Mouse (Mus musculus): ENCODE measurements at regions not wholly inside any gene's neighbourhood (a gene's known extent, or its start where the extent isn't known, plus 50 kb on each side); places are given as distances from the start of the nearest gene placed in this dataset.

GRCm38 (mm10) chr16:95824720-95825534 lies 123.1 kb downstream of the Ets2 start:
- no peak for ATAC-seq (replicated peaks; ENCODE audit: insufficient number of reproducible peaks, low FRiP score, low TSS enrichment, poor library complexity, severe bottlenecking)

DNA sequence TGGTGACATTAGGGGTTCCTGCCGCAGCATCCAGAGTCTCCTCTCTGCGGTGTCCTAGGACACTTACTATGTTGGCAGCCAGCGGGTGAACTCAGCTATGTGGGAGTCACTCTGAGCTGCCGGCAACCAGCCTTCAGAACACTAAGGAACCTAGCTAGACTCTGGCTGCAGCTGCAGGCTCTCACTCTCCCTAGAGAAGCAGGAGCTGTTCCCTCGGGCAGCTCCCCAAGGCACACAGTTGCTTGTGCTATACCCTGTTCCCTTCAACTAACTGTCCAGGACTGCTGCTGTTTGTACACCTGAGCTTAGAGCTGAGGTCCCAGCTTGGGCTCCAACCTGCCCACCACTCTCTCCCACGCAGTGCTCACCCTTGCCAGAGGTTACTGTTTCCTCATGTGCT lies 121.9 kb downstream of the Ets2 start:
- no peak for ATAC-seq (replicated peaks; ENCODE audit: insufficient number of reproducible peaks, low FRiP score, low TSS enrichment, poor library complexity, severe bottlenecking)

- ATAC-seq (replicated peaks; ENCODE audit: insufficient number of reproducible peaks, low FRiP score, low TSS enrichment, poor library complexity, severe bottlenecking): no peak
Observed at GRCm38 (mm10) chr16:95821080-95821479, 119.2 kb downstream of the Ets2 start.

- ATAC-seq (replicated peaks; ENCODE audit: insufficient number of reproducible peaks, low FRiP score, low TSS enrichment, poor library complexity, severe bottlenecking): no peak
Observed at GRCm38 (mm10) chr16:95820606-95821005, 118.7 kb downstream of the Ets2 start.

- ATAC-seq (replicated peaks; ENCODE audit: insufficient number of reproducible peaks, low FRiP score, low TSS enrichment, poor library complexity, severe bottlenecking): no peak
Observed at GRCm38 (mm10) chr16:95820013-95820412, 118.1 kb downstream of the Ets2 start.

GRCm38 (mm10) chr16:95815966-95816365 lies 114.1 kb downstream of the Ets2 start:
- no peak for ATAC-seq (replicated peaks; ENCODE audit: insufficient number of reproducible peaks, low FRiP score, low TSS enrichment, poor library complexity, severe bottlenecking)

GRCm38 (mm10) chr16:95815206-95815731 lies 113.4 kb downstream of the Ets2 start:
- ATAC-seq (replicated peaks; ENCODE audit: insufficient number of reproducible peaks, low FRiP score, low TSS enrichment, poor library complexity, severe bottlenecking): no peak

DNA sequence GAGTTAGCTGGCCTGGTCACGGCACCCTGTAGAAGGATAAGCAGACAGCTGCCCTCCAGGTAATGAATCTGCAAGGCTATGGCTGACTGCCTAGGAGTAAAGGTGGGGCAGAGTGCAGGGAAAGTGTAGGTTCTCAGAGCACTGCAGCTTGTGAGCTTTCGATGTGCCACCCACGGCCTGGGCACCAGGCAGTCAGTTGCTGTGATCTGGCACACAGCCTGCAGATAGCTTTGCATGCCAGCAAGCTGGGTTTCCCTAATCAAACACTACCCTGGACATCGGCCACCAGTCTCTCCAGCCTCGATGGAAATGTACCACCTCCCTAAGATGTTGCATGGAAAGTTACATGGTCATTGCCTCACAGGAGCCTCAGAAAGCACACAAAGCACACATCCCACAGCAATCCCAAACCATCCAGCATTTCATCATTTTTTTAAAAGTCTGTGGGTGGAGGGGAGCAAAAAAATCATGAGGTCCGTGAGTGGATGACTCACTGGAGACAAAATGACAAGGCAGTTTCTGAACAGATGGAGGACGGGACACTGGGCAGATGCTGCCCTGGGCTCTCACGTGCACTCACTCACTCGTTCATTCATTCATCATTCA lies 112.7 kb downstream of the Ets2 start:
- no peak for ATAC-seq (replicated peaks; ENCODE audit: insufficient number of reproducible peaks, low FRiP score, low TSS enrichment, poor library complexity, severe bottlenecking)

- ATAC-seq (replicated peaks; ENCODE audit: insufficient number of reproducible peaks, low FRiP score, low TSS enrichment, poor library complexity, severe bottlenecking): no peak
Observed at GRCm38 (mm10) chr16:95811092-95811491, 109.2 kb downstream of the Ets2 start.

- ATAC-seq (replicated peaks; ENCODE audit: insufficient number of reproducible peaks, low FRiP score, low TSS enrichment, poor library complexity, severe bottlenecking): no peak
Observed at GRCm38 (mm10) chr16:95809127-95809876, 107.4 kb downstream of the Ets2 start.

DNA sequence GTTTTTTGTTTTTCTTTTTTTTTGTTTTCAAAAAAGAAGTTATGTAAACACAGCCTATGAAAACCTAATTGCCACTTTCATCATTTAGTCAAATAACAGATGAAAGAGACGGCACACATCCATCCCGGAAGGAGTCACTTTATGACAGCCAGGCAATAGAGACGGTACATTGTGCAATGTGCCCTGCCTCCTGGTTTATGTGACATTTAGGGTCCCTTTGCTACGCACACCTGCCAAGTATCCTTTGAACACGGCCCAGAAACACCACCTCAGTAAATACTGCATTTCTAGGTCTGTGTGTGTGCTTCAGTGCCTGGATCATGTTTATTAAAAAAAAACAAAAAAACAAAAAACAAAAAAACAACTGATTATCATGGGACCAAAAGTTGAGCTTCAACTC lies 104.6 kb downstream of the Ets2 start:
- no peak for ATAC-seq (replicated peaks; ENCODE audit: insufficient number of reproducible peaks, low FRiP score, low TSS enrichment, poor library complexity, severe bottlenecking)

DNA sequence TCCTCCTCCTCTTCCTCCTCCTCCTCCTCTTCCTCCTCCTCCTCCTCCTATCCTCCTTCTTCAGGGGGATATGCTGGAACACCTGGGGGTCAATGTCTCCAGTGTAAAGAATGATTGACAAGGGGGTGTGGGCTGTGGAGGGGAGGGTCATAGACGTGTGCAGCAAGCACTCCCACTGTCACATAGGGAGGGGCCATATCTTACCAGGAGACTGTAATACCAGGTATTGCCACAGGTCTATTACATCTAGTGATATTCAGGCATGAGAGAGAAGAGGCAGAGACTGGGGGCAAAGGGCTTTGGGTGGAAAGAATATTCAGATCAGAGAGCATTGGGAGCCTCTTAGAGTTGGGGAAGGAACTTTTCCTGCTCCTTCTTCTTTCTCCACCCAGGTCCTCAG lies 102.3 kb downstream of the Ets2 start:
- no peak for ATAC-seq (replicated peaks; ENCODE audit: insufficient number of reproducible peaks, low FRiP score, low TSS enrichment, poor library complexity, severe bottlenecking)

DNA sequence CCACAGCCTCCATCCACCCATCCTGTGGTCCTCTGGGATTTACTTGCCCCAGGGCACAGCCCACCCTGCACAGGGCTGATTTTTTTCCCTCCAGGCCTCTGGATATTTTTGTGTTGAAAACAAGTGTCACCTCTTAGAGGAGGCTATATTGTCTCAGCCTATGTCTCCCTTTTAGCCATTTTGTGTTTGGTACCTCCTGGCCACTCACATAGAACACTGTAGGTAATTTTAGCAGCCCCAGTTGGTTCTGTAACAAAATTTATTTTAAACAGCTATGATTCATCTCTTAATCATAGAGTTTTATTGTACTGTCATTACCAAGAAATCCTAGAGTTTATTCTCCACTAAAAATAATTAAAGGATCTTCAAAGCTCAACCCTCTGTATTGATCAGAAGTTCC lies 100.8 kb downstream of the Ets2 start:
- no peak for ATAC-seq (replicated peaks; ENCODE audit: insufficient number of reproducible peaks, low FRiP score, low TSS enrichment, poor library complexity, severe bottlenecking)

DNA sequence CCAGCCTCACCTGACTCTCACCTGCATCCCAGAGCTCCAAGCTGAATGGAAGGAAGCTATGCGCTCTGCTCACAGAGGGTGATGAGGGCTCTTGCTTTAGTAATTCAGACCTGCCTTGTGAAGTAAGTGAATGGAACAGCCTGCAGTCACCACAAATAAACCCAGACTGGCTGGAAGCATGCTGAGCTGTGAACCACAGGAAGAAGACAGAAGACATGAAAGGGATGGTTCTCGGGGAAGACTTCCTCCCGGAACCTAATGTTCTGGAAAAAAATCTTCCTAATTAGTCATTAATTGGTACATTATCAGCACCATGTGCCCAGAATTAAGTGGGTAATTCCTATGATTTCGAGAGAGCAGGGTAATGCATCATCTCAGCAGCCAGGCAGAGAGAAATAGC lies 100.3 kb downstream of the Ets2 start:
- ATAC-seq (replicated peaks; ENCODE audit: insufficient number of reproducible peaks, low FRiP score, low TSS enrichment, poor library complexity, severe bottlenecking): no peak

GRCm38 (mm10) chr16:95800911-95801442 lies 99.1 kb downstream of the Ets2 start:
- ATAC-seq (replicated peaks; ENCODE audit: insufficient number of reproducible peaks, low FRiP score, low TSS enrichment, poor library complexity, severe bottlenecking): no peak

DNA sequence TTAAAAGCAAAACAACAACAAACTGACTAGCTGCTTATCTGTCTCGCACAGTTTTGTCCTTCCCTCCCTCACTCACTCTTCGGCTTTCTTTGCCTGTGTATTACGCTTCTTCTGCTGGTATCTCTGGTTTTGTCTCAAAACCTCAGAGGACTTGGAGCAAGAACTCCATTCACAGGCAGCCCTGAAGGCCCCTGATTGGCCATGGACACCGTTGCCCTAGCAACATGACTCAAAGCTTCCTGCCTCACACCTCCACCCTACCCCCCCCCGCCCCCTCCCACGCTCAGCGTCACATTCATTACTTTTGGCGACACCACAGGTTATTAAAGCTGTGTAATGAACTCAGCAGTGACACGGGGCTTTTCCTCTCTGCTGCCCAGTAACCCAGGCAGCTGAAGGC lies 96.7 kb downstream of the Ets2 start:
- no peak for ATAC-seq (replicated peaks; ENCODE audit: insufficient number of reproducible peaks, low FRiP score, low TSS enrichment, poor library complexity, severe bottlenecking)

DNA sequence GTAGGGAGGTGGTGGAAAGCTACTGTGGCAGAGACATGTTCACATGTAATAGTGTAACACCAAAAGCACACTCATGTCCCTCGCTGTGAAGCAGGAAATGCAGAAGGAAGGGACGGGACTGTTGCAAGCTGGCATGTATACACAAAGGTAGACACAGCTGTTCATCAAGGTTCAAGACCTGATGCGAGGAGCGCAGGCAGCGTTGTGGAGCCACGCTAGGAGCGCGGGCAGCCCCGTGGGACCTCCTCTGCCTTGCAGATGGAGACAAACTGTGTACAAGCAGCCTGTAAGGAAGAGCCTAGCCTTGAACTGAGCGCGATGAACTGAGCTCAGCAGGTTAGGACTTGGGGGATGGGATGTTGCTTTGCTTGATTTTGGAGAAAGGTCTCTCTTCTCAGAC lies 96.2 kb downstream of the Ets2 start:
- ATAC-seq (replicated peaks; ENCODE audit: insufficient number of reproducible peaks, low FRiP score, low TSS enrichment, poor library complexity, severe bottlenecking): no peak

DNA sequence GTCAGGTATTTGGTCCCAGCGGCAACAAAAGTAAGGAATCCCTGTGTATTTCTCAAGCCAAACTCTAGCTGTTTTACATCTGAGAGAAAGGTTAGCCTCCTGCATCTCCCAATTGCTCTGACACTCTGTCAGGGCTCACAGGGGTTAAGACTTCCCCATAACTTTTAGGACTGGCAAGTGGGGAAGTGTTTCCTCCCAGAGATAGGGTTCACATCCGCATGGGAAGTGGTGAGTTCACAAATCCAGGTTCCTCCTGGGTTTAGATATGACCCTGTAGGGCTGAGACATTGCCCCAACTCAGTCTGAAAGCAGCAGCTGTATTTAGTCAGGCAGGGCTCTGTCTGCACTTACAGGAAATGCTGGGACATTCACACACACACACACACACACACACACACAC lies 95.3 kb downstream of the Ets2 start:
- no peak for ATAC-seq (replicated peaks; ENCODE audit: insufficient number of reproducible peaks, low FRiP score, low TSS enrichment, poor library complexity, severe bottlenecking)

- ATAC-seq (replicated peaks; ENCODE audit: insufficient number of reproducible peaks, low FRiP score, low TSS enrichment, poor library complexity, severe bottlenecking): no peak
Observed at GRCm38 (mm10) chr16:95794876-95795275, 93.0 kb downstream of the Ets2 start.

Data from monocyte, adult 5-6 weeks (primary cell).